Mouse (Mus musculus) G1E (cell line): Measurements from ENCODE around the gene Asic4. TPM values are rescaled to one million over a fixed set of nuclear protein-coding genes. Genes with fewer than 3 reads are reported as not detected.
A peak's percentile ranks its signal among the peaks of the same experiment; 100 is the strongest.

ENCODE experiments used
- ATAC-seq: 2 replicates; pipeline ENCODE4 v1.8.0; 2016; ENCODE audit warnings: mild to moderate bottlenecking; ENCODE audit not compliant: insufficient number of reproducible peaks, poor library complexity, low FRiP score, severe bottlenecking; ENCODE audit errors: extremely low read depth
- DNase-seq: peaks from one replicate; pipeline ENCODE4 v3.0.0; 2012; ENCODE audit warnings: low spot score
- H3K27me3 ChIP-seq: 2 replicates; pipeline ENCODE4 v1.6.1; 2012; ENCODE audit warnings: mild to moderate bottlenecking, low read length, inconsistent platforms; ENCODE audit not compliant: insufficient read depth
- H3K36me3 ChIP-seq: replicated peaks from 2 replicates; pipeline ENCODE3; 2012; ENCODE audit warnings: mild to moderate bottlenecking, inconsistent platforms
- H3K4me1 ChIP-seq: 2 replicates; pipeline ENCODE4 v1.6.1; 2012; ENCODE audit warnings: low read depth, low read length, inconsistent platforms, mixed read lengths; ENCODE audit not compliant: insufficient read depth
- H3K4me3 ChIP-seq: 2 replicates; pipeline ENCODE4 v1.5.1; 2012; ENCODE audit warnings: low read depth, mild to moderate bottlenecking, inconsistent platforms, low read length, moderate library complexity, mixed read lengths
- H3K9me3 ChIP-seq: replicated peaks from 2 replicates; pipeline ENCODE4 v1.6.1; 2012; ENCODE audit warnings: inconsistent platforms
- CTCF ChIP-seq: IDR thresholded peaks from 2 replicates; pipeline ENCODE4 v1.5.1; 2012; ENCODE audit warnings: low read depth, low read length, inconsistent platforms, mixed read lengths
- GATA1 ChIP-seq: IDR thresholded peaks from 2 replicates; pipeline ENCODE4 v1.6.1; 2012; ENCODE audit warnings: borderline replicate concordance, low read length, inconsistent platforms, mixed read lengths
- GATA2 ChIP-seq: IDR thresholded peaks from 2 replicates; pipeline ENCODE4 v1.6.1; 2012; ENCODE audit warnings: low read depth, low read length, inconsistent platforms, borderline replicate concordance
- POLR2AphosphoS5 ChIP-seq: IDR thresholded peaks from 2 replicates; pipeline ENCODE4 v1.6.1; 2012; ENCODE audit warnings: low read depth, low read length, inconsistent platforms; ENCODE audit not compliant: insufficient replicate concordance
- TAL1 ChIP-seq: conservative IDR thresholded peaks from 2 replicates; pipeline ENCODE4 v1.6.1; 2012; ENCODE audit warnings: low read depth, low read length, inconsistent platforms, mixed read lengths
- polyA plus RNA-seq: library from polyadenylated mRNA; stranded (reverse); fragments of >175 nt; gene quantifications from 2 replicates; pipeline ENCODE4 v1.2.3, GENCODE M21; 2012
- total RNA-seq, 2 experiments: library from RNA; stranded (forward) in 1 of 2; stranded (reverse) in 1 of 2; fragments of 200-1000 nt in 1 of 2; fragments of >200 nt in 1 of 2; fragmentation: Nextera tagmentation in 1 of 2; gene quantifications; 2 replicates each; pipeline ENCODE4 v1.2.3; 2014 to 2017

Asic4 gene
- total and polyA plus RNA-seq, 3 experiments: 1.7 to 8.8 (median 2.9) TPM

DNA sequence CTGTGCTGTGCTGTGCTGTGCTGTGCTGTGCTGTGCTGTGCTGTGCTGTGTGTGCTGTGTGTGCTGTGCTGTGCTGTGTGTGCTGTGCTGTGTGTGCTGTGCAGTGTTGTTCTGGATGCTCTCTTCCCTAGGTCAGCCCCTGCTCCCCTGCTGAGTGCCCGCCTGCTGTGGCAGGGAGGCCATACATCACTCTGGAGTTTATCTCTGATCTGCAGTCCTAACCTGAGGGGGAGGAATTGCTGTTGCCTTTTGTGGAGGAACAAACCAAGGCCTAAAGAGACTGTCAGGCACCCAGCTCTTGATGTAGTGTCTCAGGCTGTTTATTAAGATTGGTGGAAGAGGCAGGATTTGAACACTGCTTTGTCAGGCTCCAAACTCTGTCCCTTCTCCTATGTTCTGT is 12.4 kb downstream of the Asic4 start:
- Histone ChIP-seq H3K27me3 (peaks cover 39% of the 10 kb centered on the region), H3K9me3 (peaks cover 4% of the 10 kb centered on the region), H3K4me1 (peaks cover 88% of the 10 kb centered on the region), H3K36me3 (no peaks in the 10 kb centered on the region), H3K4me3 (peak overlapping the region; percentile 53; the same call in 1 of the 2 replicates)
- peak; percentile 73; the same call in 1 of the 2 replicates for TF ChIP-seq TAL1
- no peak for TF ChIP-seq GATA2
- ATAC-seq: peak; percentile 71
- DNase-seq: peak; percentile 88

DNA sequence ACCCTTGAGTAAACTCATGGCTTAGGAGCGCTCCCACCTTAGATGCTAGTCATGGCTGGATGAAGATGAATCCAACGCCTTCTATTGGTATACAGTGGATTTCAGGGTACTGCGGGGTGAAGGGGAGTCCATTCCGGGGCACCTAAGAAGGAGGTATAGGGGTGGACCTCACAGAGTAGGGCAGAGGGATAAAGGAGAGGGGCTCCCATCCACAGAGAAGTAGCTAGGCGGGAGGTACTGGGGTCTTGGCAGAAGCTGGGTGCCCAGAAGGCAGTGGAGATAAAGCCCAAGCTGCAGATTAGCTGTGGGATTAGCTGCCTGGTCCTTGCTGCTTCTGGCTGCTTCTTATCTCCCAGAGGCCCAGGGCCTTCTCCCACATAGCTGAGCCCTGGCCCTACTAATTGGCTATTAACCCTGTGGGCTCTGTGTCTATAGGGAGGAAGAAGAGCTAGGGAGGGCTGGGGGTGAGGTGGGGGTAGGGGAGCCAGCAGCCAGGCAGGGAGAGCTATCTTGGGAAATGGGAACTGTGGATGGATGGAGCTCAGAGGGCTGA is 13.5 kb downstream of the Asic4 start:
- DNase-seq (peak; percentile 88), ATAC-seq (peak; percentile 82)
- peaks cover 85% of the 10 kb centered on the region for H3K4me1 ChIP-seq
- peaks cover 4% of the 10 kb centered on the region for H3K9me3 ChIP-seq
- TF ChIP-seq GATA1: no peak
- TF ChIP-seq CTCF: no peak
- TF ChIP-seq GATA2: peak; percentile 86; the same call in 1 of the 2 replicates
- TF ChIP-seq POLR2AphosphoS5: no peak
- peak; percentile 98 for TF ChIP-seq TAL1
- no peaks in the 10 kb centered on the region for H3K36me3 ChIP-seq
- peak overlapping the region; percentile 58; the same call in 1 of the 2 replicates for H3K4me3 ChIP-seq
- peaks cover 38% of the 10 kb centered on the region for H3K27me3 ChIP-seq

GRCm38 (mm10) chr1:75467215-75467927 is 17.1 kb downstream of the Asic4 start:
- Histone ChIP-seq H3K36me3 (peaks cover 23% of the 10 kb centered on the region), H3K4me3 (no peak overlapping the region; the same call in 1 of the 2 replicates), H3K4me1 (peaks cover 64% of the 10 kb centered on the region), H3K9me3 (no peaks in the 10 kb centered on the region; the same call in 1 of the 2 replicates), H3K27me3 (peaks cover 30% of the 10 kb centered on the region)
- no peak for TF ChIP-seq GATA2
- peak; percentile 82 for TF ChIP-seq CTCF
- no peak for TF ChIP-seq TAL1
- ATAC-seq: no peak
- DNase-seq: peak; percentile 89

DNA sequence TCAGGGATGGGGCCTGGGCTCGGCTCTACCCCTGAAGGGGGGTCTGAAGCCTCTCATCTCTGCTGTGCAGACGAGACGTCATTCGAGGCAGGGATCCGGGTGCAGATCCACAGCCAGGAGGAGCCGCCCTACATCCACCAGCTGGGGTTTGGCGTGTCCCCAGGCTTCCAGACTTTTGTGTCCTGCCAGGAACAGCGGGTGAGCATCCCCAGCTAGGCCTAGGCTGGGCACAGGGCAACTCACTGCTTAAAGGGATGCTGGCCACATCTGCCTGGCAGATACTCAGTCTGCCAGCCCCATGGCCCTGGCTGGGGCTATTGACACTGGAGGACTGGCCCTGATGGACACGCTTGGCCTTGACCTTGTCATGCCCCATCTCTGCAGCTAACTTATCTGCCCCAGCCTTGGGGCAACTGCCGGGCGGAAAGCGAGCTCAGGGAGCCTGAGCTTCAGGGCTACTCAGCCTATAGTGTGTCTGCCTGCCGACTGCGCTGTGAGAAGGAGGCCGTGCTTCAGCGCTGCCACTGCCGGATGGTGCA is 19.1 kb downstream of the Asic4 start:
- TF ChIP-seq CTCF (no peak), TAL1 (no peak), GATA2 (no peak), GATA1 (no peak), POLR2AphosphoS5 (no peak)
- peaks cover 43% of the 10 kb centered on the region for H3K36me3 ChIP-seq
- ATAC-seq: no peak
- H3K4me3 ChIP-seq: no peak overlapping the region
- no peak for DNase-seq
- H3K4me1 ChIP-seq: peaks cover 53% of the 10 kb centered on the region
- H3K27me3 ChIP-seq: peaks cover 30% of the 10 kb centered on the region
- H3K9me3 ChIP-seq: no peaks in the 10 kb centered on the region

- Histone ChIP-seq H3K9me3 (no peaks in the 10 kb centered on the region), H3K4me3 (no peak overlapping the region; the same call in 1 of the 2 replicates), H3K27me3 (no peaks in the 10 kb centered on the region; the same call in 1 of the 2 replicates), H3K4me1 (peaks cover 60% of the 10 kb centered on the region), H3K36me3 (peaks cover 62% of the 10 kb centered on the region)
- ATAC-seq: no peak
- DNase-seq: no peak
- no peak for TF ChIP-seq POLR2AphosphoS5
- TF ChIP-seq GATA1: no peak
- no peak for TF ChIP-seq TAL1
- TF ChIP-seq CTCF: no peak
- no peak for TF ChIP-seq GATA2
Measured at GRCm38 (mm10) chr1:75476441-75476840, 26.2 kb downstream of the Asic4 start.

DNA sequence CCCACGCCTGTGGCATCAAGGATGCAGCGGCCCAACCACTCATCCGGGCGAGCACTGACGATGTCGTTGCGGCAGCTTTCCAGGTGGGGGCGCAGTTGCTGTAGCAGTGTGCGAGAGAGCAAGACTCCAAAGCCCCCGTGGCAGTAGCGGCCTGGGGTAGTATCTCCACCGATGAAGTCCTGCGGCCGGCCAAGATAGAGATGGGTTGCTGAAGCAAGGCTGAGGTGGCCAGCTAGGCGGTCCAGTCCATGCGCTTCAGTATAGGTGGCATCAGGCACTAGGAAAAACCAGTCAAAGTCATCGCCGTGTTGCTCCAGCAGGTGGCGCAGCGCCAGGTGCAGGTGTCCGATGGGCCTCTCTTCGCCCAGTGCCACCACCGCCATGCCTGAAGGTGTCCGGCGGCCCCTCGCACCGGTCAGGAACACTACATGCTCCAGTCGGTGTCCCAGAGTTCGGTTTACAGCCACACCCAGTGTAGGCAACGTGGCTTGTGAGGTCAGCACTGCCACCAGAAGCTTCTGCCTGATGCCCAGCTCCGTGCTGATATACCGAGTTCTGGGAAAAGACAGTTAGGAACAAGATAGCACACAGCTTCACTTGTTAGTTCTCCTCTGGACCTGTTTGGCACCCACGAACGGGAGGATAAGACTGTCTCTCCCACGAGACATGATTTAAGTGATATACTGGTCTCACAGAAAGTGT is 27.2 kb downstream of the Asic4 start:
- ATAC-seq (peak; percentile 22; the same call in 1 of the 2 replicates), DNase-seq (peak; percentile 74)
- Histone ChIP-seq H3K9me3 (no peaks in the 10 kb centered on the region), H3K27me3 (peaks cover under 1% of the 10 kb centered on the region; the same call in 1 of the 2 replicates), H3K4me3 (peak overlapping the region; percentile 80), H3K36me3 (peaks cover 54% of the 10 kb centered on the region), H3K4me1 (peaks cover 57% of the 10 kb centered on the region)
- TF ChIP-seq TAL1: no peak
- peak; percentile 80 for TF ChIP-seq CTCF
- TF ChIP-seq POLR2AphosphoS5: no peak
